Mouse (Mus musculus) adrenal gland, postnatal 10 days (tissue): ENCODE results near the gene Tsr1. TPM values are rescaled to one million over a fixed set of nuclear protein-coding genes. Genes with fewer than 3 reads are reported as not detected.

Experiments
- DNase-seq: peaks from one replicate; pipeline ENCODE4 v3.0.0; 2021; ENCODE audit warnings: mixed read lengths
- total RNA-seq, 2 experiments: library from RNA; stranded (reverse); gene quantifications; 2 replicates each; pipeline ENCODE4 v1.2.3; 2021

The Tsr1 gene
- total RNA-seq, 2 experiments from 2014 or later: 34.6 to 39.2 TPM

DNA sequence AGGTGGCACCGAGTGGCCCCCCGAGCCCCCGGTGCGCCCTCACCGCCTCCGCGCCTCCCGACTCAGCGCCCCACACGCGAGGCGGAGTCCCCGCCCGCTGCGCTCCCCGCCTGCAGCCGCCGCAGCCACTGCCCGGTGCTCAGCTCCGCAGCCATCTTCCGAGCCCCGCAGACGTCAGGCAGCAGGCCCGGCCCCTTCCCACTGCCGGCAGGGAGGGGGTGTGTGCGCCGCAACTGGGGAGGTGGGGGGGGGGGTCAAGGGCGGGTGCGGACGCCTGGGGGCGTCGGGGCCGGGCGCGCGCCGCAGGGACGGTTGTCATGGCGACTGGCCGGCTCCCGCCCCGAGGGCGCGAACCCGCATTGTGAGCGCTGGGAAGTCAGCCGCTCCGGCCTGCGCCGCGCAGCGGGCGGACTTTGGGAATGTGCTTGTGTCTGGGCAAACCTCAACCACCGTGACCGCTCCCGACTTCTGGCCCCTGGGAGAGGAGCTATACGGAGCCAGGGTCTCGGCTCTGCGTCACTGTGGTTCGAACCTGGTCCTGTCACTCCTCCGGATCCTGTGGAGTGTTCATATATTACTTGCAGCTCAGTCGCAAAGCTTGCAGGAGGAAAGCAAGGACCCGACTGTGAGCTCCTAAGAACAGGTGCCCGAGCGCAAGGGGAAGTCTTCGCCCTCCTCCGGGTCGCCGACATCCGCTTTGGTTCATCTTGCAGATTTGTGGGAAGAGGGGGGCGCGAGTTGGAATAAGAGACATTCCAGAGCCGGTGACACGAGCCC, 782 bp upstream of the Tsr1 start, which contains the start of gene Sgsm2:
Sgsm2 (minus strand) TSS at position 160 of the 777 bp plus-strand sequence.
- peak; percentile 80 for DNase-seq

DNA sequence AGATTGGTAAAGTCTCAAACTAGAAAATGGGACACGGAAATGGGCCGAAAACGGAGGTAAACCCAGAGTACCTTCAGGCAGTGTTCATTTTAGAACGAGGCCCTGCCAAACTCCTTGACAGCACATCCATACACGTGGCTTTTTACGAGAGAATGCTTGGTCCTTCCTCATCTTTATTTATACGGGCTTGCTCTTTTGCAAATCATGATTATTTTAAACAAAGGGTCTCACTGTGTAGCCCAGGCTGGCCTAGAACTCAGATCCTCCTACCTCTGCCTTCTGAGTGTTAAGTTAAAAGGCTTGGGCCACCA, 601 bp downstream of the Tsr1 start:
- no peak for DNase-seq

DNA sequence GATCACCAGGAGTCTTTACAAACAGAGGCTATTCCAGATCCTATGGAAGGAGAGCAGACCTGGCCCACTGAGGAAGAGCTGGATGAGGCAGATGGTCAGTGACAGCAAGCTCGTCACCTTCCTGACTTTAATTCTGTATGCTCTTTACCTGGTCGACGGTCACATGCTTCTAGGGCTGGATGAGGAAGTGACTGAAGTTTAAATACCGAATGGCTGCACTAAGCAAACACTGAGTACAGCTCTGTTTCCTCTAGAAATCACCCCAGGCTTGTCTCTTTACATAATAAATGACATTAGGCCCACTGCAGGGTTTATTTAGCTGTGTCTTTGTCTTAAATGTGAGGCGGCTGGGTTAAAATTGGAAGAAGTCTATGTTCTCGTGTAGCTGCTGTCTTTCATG, 3.7 kb downstream of the Tsr1 start:
- no peak for DNase-seq

DNA sequence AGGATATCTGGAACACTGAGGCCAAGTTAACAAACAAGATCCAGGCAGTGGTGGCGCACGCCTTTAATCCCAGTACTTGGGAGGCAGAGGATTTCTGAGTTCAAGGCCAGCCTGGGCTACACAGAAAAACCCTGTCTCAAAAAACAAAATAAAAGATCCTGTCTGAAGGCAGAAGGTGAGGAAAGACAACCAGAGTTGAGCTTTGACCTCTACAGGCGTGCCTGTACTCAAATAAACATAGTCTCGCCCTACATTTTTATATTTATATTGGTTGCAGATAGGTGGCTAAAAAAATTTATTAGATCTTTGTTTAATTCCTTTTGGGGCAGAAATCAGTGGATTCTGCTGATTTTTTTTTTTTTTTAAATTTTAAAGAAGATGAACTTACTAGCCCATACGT, 4.5 kb downstream of the Tsr1 start:
- DNase-seq: no peak

DNA sequence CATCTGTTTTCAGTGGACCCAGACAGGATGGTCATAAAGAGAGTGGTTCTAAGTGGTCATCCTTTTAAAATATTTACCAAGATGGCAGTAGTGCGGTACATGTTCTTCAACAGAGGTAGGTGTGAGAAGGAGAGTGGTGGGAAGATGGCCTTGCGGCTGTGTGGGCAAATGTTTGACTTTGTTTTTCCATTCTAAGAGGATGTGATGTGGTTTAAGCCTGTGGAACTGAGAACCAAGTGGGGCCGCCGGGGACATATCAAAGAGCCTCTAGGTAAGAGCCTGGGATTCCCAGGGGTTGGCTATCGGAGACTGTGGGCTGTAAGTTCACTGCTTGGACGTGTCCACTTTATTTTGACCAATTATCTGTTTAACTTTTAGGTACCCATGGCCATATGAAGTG, 10.0 kb downstream of the Tsr1 start:
- DNase-seq: no peak

DNA sequence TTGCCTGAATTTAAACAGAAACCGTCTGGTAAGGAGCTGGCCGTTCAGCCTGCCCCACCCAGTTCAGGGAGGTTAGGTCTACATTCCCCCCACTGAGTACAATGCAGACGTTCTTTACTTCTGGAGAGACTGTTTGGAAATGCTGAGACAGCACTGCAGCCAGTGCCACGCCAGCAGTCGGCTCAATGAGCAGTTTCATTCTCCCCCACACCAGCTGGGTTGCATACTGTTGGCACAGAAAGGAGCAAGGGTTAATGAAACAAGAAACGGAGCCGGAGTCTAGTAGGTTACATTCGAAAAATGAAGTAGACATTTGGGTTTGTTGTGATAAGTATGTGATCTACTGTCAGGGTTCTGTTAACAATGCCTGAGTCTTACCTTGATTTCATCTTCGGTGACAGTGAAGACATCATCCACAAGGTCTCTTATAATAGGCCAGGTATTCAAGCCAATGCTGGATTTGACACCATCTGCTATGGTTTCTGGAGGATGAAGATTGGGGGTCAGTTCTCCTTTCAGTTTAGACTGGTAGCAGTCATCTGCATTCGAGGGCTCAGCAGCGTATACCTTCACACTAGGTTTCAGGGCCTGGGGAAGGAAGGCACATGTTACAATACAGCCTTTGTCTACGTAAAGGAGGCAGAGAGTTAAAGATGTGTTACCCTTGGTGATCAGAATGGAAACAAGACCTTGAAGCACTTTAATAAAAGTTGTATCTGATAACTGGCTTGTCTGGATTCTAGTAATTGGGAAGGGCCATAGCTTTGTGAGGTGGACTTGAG, 10.9 kb downstream of the Tsr1 start:
- no peak for DNase-seq

DNA sequence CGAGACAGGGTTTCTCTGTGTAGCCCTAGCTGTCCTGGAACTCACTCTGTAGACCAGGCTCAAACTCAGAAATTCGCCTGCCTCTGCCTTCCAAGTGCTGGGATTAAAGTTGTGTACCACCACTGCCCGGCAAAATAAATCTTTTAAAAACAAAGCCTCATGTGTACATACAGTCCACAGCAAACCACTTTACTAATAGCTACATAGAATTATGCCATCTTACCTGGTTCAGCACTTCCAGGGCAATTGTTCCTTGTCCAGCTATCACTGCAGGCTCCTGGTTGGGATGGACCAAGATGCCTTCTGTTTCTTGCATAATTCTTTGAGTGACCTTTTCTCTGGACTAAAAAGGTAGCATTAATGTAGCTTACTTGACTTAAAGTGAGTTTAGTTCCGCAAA, 12.1 kb downstream of the Tsr1 start:
- DNase-seq: no peak

DNA sequence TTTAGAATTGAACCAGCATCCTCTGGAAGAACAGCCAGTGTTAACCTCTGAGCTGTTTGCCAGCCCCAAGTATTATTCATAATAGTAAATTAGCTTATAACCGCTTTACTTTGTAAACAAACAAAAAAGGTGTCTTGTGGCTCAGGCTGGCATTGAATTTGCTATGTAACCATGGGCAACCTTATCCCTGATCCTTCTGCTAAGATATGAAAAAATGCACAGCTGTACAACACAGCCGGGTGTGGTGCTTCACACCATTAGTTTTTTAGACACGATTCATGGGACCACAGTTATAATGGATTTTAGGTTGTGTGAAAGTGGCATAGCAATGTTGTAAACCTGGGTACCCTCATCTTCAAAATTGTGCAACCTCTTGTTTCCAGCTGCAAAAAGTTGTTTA, 14.6 kb downstream of the Tsr1 start:
- DNase-seq: no peak

DNA sequence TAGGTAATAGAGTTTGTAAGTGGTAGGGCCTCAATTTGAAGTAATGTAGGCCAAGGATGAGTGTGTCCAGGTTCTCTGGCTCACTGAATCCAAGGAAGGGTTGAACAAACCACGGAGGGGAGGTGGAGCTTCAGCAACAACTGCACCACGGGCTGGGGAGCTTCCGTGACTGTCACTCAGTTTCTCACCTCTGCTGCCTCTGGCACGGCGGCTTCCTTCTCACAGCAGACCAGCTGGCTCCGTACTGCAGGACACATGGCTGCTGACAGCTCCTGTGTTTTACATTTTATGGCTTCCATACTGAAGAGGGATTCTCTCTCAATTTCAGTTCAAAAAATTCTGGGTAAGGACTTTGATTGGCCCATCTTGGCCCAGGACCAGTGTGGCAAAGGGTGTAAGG, 21.4 kb downstream of the Tsr1 start:
- DNase-seq: no peak

DNA sequence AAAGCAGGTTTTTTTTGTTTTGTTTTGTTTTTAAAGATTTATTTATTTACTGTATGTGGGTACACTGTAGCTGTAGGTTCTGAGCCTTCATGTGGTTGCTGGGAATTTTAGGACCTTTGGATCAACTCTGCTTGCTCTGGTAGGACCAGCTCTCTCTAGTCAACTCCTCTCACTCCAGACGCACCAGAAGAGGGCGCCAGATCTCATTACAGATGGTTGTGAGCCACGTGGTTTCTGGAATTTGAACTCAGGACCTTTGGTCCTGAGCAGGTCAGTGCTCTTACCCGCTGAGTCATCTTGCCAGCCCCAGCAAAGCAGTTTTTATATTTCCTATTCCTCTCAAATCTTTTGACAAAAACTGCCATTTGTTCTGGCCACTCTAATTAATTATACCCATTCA, 26.3 kb downstream of the Tsr1 start:
- DNase-seq: peak; percentile 45

DNA sequence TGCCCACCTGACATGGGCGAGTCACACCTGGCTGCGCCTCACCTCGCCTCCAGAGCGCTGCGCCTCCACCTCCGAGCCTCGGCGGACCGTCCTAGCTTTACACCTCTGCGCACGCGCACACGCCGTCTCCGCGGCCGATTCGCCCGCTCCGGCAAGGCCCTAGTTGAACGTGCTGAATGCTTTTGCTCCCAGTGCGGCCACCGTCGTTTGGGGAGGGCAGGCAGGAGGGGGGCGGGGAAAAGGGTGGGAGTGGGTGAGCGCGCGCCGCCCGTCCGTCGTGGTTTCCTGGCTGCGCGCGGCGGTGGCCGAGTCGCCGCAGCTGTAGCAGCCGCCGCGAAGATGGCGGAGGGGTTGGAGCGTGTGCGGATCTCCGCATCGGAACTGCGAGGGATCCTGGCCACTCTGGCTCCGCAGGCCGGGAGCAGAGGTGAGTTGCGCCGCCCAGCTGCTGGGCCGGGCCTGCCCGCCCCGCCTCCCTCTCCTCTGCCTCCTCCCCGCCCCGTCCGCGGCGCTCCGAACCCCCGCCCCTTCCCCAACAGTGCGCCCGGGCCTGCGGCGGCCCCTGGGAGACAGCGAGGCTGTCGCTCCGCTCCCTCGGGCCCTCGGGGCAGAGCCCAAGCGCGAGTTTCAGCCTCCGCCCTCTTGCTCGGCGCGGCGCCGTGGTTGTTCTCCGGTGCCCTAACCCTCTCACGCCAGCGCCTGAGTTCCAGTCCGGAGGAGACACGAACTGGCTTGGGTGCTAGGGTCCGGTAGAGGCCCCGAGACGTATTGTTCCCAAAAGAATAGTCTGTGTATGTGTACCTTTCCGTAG, 27.9 kb downstream of the Tsr1 start, which contains the start of the genes Smg6 and Srr:
Smg6 (plus strand) TSS at position 247 of the 811 bp plus-strand sequence.
Srr (minus strand) TSS at position 372 of the 811 bp plus-strand sequence.
- peak; percentile 96 for DNase-seq

DNA sequence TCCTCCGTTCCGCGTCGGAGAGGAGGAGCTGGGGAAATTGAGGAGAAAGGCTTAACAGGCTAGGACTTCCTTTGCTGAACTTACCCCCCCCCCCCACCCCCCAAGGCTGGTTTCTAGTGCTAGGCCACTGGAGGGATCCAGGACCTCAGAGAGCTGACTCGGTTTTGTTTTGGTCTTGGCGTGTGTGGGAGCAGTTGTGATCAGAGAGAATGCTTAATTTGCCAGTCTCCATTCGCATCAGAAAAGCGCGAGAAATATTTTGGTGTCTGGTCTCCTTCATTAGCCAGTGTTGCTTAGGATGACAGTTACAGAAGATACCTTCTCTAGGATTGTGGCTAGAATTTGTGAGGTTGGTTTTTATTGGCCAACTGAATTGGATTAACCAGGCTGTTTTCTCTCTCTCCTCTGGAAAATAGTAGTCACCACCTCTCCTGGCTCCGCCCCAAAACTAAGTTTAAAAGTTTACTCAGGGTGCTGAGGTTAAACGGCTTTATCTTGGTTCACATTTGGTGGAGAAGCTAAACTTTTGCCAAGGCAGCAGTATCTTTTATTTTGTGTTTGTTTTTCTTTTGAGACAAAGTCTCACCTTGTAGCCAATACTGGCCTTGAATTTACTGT, 28.6 kb downstream of the Tsr1 start:
- peak; percentile 65 for DNase-seq

DNA sequence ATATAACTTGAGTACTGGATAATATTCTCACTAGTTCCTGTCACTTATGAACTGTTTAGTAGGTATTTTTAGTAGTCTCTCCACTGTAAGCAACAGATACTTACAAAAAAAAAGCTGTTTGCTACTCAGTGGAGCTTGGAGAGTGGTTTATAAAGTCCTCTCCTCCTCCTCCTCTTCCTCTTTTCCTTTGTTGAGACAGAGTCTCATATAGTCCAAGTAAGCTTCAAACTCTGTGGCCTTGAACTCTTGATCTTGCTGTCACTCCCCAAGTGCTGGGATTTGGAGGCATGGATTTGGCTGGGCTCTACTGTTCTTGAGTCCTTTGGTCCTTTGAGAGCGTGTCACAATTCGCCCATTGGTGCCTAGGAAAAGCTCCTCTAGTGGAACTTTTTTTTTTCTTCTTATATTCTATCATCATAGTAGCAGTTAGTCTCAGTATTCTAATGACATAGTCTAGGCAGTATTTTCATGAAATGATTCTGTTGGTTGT, 29.4 kb downstream of the Tsr1 start:
- peak; percentile 18 for DNase-seq

DNA sequence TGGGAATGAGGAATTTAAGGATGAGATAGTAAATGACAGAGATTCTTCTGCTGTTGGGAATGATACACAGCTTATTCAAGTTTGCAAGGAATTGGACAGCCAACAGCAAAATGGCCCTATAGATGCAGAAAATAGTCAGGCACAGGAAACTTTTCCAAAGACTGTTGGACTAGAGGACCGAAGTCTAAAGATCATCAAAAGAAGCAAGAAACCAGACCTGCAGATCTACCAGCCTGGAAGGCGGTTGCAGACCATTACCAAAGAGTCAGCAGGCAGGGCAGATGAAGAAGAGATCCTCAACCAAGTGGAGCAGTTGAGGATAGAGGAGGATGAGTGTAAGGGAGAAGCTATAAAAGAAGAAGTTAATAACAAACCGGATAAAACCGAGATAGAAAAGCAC, 31.2 kb downstream of the Tsr1 start:
- no peak for DNase-seq

DNA sequence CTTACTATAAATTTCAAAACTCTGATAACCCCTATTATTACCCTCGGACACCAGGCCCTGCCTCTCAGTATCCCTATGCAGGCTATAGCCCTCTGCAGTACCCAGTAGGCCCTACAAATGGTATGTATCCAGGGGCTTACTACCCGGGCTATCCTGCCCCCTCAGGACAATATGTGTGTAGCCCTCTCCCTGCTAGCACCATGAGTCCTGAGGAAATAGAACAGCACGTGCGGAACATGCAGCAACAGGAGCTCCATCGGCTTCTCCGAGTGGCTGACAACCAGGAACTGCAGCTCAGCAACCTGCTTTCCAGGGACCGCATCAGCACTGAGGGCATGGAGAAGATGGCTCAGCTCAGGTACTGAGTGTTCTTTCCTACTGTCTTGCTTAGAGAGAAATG, 32.5 kb downstream of the Tsr1 start:
- no peak for DNase-seq

DNA sequence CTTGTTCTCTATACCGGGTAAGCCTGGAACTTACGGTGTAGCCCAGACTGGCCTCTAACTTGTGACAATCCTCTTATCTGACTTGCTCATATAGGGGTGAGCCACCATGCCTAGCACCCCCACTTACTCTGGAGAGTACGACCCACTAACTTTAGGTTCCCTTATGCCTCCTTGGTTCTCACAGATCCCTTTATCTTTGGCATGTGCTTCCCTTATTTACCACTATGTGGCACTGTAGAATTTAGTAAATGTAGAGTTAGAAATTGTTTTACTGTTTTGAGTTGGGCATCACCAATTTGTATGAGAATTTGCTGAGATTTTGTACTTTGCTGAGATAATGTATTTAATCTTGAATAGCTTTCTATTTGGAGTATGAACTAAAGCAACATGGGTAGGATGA, 48.5 kb downstream of the Tsr1 start:
- no peak for DNase-seq

DNA sequence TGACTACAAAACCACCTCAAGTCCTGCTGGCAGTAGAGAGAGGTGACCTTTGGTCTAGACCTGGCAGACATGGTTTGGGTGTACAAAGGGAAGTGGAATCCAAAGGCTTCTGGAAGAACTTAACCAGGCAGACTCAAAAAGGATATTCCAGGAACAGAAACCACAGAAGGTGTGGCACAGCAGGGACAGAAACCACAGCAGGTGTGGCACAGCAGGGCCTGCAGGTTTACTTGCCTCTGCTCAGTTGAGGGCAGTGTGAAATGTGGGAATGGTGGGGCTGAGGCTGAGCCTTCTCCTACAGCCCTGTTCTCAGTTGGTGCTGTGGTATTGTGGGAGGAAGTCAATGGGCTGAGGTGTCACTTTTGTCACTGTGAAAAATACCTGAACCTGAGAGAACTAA, 57.0 kb downstream of the Tsr1 start:
- DNase-seq: peak; percentile 22

DNA sequence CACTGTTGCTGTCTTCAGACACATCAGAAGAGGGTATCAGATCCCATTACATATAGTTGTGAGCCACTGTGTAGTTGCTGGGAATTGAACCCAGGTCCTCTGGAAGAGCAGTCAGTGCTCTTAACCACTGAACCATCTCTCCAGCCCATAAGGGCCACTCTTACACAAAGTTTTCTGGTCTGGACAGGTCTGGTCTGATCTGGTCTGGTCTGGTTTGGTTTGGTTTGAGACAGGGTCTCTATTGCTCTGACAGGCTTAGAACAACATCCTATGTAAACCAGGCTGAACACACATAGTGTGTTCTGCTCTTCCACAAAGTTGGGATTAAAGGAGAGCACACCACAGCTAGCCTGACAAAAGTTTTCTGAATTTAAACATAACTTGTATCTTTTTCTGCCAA, 58.1 kb downstream of the Tsr1 start:
- DNase-seq: no peak

DNA sequence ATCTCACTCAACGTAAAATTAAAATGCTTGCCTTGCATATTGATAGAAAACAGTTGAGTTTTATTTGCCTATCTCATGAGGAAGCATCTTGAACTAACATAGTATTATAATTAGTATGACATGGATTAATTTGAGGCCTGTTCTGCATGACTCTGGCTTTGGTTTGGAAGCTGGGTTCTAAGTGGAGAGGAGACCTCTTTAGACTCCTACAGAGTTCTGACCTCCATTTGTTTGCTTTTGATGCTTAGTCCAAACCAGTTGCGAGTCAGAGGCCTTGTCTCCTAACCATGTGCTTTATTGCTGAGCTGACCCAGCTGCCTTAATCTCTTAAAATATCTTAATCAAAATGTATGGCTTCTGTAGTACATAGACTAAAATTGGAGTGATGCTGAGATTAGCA, 59.7 kb downstream of the Tsr1 start:
- DNase-seq: no peak
